Mouse (Mus musculus) embryo, embryonic 9.5 days (tissue): ENCODE measurements around the gene Ahcyl1.

ENCODE experiments used
- DNase-seq: peaks from one replicate; pipeline ENCODE4 v3.0.0-alpha.2; 2017; ENCODE audit errors: extremely low spot score

Gene Ahcyl1

DNA sequence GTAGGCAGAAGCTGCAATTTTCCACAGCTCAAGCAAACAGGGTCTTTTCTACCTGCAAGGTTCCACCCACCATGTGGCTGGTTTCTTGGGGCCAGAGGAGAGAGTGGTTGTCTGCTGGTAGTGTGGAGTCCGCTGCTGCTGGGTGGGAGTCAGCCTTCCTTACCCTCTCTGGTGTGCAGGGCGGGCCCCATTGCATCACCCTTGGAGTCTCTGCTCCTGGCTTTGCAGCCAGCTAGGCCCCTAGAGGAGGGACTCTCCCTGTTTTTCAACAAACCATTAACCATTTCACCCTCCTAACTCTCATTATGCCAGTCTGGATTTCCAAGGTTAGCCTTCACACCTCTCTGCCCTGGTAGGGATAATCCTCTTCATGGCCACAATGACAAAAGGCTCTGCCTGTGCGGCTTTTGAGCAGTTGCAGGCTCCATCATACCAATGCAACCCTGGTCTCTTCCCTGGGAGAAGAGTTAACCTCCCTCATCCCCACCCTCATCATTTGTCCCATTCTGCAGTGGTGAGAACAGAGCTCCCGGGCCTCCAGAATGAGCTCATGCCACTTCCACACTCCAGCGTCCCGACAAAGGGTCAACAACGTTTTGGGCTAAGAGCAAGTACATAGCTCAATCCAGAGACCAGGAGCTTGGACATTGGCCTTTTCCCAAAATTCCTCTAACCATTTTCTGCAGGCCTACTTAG lies 7.5 kb upstream of the Ahcyl1 start:
- no peak for DNase-seq

DNA sequence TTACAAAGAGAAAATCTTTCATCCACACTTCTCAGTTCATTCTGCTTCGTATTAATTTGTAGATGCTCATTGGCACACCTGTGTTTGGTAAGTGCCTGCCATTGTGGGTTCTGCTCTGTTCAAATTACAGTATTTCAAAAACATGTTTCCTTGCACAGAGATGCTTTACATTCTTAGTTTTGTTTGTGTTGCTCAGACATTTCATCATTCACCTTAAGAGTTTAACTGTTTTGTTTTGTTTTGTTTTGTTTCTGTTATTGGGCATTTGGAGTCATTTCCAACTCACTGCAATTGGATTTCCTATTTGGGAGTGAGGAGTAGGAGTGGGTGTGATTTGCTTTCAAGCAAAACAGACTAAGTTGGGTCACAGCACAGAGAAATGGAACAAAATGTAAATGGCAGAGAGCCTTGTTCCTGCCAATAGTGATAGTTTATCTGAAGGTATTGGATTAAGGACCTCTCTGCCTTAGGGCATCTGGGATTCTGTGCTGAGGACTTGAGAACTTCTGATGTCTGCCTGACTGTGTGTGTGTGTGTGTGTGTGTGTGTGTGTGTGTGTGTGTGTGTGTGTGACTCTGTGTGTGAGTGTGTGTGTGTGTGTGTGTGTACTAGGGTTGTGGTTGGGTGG lies 5.5 kb upstream of the Ahcyl1 start:
- DNase-seq = no peak

DNA sequence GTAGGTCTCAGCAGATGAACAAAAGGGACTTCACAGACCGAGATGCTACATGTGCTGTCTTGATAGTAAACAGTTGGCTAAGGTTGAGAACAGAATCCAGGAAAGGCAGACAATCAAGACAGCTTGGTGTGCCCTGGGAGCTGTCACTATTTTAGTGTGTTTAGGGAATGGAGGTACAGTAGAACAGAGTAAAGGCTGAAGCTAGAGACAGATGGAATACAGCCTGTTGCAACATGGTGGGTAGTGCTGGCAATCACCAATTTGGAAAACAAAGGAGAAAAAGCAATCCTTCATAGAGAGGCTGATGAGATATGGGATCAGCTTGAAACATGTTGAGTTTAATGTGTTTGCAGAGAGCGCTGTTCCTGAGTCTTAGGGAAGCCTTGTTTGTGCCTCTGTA lies 4.3 kb upstream of the Ahcyl1 start:
- no peak for DNase-seq

DNA sequence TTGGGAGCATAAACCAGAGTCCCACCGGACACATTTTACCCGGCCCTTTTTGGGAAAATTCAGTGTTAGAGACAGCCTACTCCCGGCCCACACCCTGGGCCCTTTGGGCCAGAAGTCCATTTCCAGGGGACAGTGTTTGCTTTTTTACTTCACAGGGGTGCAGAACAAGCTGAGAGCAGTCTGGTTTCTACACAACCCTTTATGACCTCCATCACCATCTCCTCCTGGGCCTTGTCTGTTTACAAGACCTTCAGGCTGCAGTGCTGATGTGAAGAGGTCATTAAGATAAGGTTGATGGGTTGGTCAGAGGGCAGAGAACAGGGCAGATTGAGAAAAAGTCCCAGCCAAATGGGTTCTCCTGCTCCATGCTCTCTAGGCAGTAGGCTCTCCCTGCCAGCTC lies 550 bp upstream of the Ahcyl1 start:
- DNase-seq = no peak

DNA sequence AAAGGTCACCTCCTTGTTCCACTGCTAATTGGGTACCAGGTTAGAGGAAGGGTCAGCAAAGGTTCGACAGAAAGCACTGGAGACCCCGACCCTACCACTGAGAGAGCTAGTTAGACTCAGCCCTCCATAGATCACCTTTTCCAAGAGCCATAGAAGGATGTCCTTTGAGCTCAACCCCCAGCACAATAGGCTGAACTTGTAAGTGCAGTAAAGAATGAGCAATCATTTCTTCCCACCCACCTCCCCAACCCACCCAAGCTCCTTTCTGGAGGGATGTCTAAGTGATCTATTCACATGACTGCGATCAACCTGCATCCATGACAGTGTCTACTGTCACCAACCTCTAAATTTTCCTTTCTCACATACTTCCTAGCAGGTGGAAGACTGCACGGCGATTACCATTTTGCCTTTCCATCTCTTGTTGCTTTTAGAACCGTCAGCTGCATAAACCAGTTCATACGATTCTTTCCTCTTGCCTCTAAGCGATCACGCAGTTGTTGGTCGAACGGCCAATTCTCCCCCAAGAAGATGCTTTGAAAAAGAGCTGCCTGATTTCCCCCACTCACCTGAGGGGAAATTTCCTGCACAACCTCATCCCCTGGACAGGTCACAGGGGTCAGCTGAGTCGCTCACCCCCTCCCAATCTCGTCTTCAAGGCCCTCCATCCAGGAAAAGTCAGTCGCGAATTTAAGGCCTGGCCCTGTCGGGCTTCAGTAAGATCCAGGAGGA lies 977 bp downstream of the Ahcyl1 start:
- peak; percentile 5 for DNase-seq

DNA sequence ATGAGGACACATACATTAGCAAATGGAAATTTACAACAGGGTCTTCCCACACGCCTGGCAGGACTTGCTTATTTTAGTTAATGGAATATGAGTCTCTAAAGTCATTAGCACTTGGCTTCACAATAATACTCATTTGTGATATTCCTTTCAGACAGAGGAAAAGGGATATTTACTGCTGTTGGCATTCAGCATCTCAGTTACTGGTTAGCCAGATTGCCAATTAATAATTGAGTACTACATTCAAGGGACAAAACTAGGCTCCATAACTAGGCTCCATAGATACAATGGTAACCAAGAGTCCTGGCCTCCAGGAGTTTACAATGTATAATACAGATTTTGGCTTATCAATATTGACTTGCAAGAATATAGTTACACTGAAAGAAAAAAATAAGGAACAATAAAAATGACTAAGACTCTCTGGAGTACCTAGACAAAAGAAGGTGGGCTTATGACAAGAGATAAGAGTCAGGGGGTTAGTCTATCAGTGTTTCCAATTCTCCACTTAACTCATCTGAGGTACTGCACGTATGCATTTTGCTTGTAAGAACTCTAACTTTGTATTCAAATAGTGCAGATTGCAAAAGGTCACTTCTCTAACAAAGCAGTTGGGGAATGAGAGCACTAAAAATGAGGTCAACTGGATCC lies 2.0 kb downstream of the Ahcyl1 start:
- DNase-seq = no peak

DNA sequence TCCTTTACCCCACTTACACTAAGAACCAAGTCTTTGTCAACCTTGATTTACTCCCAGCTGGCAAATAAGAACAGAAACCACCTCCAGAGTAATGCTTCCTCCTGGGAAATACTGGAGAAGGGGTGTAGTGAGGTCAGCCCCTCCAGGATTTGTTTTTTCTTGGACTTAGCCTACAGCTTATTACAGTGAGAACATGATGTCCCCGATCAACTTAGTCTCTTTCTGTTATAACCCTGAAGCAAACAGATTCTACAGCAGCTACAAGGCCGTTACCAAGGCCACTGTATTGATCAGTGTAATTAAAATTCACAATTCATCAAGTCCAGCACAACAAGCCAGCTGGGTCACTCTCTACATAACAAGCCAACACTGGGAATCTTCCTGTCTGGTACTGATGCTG lies 6.0 kb downstream of the Ahcyl1 start:
- DNase-seq = no peak

DNA sequence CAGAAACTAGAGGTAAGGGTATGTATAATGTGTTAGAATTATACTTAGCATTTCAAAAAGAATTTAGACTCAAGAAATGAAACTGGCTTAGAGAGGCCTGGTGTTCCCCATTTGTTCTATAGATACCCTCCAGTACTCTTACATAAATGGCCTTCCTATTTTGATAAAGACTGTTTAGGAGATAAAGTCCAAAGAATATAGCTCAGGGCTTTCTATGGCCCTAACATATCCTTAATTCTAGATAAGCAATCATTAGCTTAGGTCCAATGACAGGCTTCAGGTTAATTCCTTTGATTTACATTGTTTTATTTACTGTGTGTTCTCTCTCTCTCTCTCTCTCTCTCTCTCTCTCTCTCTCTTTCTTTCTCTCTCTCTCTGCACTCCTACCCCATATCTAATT lies 7.1 kb downstream of the Ahcyl1 start:
- DNase-seq = no peak

DNA sequence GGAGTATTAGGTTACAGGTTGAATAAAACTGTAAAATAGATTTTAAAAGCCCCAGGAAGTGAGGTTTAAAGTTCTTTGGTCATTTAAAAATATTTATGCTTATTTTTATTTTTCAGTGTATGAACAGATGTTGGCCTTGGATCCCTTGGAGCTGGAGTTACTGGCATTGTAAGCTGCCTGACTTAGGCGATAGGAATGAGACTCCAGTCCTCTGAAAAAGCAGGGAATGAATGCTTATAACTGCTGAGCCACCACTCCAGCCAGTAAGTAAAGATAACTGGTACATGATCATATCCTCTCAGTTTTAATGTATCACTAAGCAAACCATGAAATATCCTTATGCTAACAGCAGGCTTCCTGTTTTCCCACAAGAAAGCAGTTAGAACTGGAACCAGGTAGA lies 8.1 kb downstream of the Ahcyl1 start:
- no peak for DNase-seq

DNA sequence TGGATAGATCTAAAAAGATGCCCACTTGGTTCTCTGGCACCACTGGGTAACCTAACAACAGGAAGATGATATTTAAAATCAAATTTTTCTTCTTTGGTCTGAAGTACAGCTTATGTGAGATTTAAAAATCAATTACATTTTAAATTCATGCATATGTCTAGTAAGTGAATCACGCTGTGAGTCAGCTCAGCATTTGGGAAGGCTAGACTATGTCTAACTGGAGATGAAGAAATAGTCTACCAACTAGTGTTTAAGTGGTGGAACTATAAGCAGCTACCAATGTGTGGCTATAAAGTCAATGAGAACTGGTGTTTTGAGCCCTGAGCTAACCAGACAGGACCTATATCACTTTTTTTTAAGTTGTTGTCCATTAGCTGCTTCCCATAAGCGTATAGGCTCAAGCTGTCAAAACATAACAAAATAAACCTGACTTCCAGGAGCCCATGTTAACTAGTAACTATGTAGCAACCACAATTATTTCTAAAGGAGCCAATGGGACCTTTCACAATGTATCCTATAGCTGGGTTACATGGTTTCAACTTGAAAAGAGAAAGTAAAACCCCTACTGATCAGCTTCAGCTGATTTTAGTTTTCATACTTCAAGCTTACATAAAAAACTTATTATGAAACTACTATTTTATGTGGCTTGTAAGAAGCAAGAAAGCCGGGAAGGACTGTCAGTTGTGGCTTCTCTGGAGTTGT lies 9.9 kb downstream of the Ahcyl1 start:
- DNase-seq = no peak

DNA sequence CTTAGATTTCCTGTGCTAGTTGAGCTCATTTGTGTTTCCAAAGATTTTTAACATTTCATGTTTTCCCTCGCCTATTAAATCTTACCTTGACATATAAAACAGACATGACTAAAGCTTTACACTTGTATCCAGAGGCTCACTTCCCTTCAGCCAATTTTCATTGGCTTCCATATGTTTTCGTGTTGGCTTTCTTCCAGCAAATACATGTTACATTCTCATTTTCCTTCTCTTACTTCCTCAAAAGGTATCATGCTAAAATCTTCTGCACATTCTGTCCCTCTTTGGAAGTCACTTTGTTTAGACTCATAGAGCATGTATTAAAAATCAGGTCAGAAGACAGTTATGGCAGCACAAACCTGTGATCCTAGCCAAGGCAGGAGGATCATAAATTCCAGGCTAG lies 10.7 kb downstream of the Ahcyl1 start:
- no peak for DNase-seq

DNA sequence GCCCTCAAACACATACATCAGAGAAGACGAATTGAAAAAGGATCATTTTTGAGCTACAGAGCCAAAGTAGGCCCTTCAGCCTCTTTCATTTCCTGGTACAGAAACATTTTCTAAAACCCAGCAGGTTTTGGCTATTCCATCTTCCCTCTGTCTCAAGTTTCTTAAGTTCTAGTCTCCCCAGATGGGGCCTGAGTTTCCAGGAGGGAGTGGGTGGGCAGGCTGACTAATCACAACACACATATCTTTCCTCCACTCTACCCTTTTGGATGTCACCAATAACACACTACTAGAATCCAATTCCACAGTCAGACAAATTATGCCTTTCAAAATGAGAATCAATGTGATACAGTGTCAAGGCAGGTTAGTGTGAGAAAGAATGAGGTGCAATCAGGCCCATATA lies 12.8 kb downstream of the Ahcyl1 start:
- no peak for DNase-seq

DNA sequence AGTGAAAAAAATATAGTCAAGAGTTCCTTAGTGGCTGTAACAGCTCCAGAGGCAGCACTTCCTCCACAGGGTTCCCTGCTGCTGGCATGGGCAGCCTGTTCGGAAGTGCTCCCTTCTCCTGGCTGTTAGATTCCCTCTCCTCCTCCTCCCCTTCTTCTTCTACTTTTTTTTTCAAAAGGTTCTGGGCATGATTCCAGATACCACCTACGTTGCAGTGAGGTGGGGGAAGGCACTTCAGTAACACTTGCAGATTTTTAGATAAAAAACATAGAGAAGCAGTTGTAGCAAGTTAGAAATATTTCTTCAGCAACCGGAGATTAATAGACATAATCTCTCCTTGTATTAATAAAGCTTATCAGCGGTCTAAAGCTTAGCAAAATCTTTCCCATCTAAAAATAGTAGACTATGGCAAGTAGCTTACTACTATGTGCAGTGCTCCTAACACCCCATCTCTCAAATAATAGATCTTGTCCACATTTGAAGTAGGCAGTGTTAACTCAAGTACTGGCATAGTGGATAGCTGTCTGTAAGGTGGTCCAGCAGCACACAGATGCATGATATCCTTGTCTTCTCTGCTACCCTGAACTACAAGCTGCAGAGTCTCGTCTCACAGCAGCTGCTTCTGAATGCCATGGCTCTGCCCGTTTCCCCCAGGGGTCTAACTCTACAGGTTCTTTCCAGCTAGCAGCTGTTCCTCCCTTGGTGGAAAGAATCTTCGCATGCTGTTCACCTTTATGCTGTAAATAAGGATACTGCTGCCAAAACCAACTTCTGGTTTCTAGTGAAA lies 15.4 kb downstream of the Ahcyl1 start:
- DNase-seq = no peak

DNA sequence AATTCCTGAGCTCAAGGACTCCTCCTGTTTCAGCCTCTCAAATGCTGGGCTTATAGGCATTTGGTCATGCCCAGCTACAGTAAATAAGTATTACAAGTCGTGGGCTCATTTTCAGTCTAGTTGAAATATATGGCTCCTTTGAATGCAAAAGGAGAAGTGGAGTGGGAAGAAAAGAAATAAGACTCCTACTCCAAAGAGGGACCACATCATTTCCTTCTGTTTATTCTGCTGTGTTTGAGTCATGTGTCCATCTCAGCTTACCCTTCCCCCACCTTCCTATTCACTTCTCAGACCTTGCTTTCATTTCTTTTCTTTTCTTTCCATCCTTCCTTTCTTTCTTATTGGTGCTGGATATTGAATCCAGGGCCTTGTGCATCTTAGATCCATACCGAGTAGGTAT lies 24.9 kb downstream of the Ahcyl1 start:
- no peak for DNase-seq

DNA sequence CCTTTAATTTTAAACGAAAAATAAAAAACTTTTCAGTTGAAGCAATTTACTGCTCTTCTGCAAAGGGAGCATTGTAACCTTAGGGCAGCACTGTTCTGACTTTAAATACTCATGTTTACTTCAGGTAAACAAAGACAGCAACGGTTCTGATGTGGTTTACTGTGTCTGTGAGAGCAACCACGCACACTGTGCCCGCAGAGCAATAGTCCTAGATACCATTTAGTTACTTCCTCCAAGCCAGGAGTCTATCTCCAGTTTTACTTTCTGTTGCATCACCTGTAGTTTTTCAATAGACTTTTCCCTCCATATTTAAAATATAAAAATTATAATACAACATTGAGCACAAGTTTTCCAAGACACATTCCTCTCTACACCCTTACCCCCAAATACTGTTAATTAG lies 25.9 kb downstream of the Ahcyl1 start:
- DNase-seq = no peak

DNA sequence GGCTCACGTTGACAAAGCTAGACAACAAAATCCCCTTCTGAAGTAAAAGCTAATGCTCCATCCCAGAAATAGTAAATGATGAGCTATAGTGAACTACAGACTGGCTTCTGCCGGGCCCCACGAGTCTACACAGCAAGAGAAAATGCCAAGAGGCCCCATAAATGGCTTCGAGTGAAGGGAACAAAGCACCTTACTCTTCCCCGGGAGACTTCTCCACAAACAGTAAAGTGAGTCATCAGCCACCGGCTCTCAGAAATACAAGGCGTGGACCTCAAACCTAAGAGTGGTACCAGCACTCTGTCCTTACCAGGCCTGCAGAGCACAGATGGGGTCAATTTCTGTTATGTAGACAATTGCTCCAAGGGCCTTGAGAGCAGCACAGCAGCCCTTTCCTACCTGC lies 27.6 kb downstream of the Ahcyl1 start:
- no peak for DNase-seq

DNA sequence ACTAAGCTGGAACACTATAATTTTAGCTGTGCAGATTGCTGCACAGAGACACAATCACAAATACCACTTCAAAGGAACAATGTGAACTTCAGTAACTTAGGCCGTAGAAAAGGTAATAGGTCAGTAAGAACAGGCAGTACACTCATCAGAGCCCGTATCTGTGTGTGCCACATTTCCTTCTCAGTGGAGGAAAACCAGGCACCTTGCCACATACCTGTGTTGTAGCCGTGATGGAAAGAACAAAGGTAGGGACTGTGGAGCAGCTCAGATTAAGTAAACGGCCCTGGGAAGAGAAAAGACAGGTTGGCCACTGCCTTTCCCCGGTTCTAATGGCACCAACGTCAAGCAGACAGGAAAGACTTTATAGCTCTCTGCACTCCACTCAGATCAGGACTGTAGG lies 28.9 kb downstream of the Ahcyl1 start:
- DNase-seq = no peak

DNA sequence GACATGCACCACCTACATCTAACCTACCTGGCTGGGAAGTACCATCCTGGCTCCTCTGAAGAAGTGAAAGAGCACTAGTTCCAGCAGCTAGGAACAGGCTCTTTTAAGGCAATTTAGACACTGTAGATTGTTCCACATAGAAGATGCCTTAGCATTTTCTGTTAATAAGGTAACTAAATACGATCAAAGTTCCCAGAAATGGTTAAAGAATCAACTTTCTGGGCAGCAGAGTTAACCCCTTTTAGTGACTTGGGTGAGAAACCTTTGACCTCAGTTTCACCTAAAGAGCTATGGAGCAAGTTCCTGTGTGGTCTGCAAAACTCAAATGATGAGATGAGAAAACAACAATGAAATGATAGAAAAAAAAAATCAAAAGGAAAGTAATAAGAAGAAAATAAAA lies 31.7 kb downstream of the Ahcyl1 start:
- DNase-seq = no peak

DNA sequence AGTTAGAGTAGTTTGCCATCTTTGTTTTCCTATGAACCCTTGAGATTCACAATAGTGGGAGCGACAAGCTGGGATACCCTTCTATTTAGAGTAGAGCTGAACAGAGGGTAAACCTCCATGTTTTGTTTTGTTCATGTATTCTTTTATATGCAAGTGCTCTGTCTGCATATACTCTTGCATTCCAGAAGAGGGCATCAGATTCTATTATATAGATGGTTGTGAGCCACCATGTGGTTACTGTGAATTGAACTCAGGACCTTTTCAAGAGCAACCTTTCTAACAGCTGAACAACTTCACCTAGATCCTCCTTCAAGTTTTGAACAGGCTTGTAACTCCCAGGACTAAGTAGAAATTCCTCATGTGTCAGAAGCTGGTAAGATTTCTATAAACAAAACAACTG lies 37.4 kb downstream of the Ahcyl1 start:
- DNase-seq = no peak

DNA sequence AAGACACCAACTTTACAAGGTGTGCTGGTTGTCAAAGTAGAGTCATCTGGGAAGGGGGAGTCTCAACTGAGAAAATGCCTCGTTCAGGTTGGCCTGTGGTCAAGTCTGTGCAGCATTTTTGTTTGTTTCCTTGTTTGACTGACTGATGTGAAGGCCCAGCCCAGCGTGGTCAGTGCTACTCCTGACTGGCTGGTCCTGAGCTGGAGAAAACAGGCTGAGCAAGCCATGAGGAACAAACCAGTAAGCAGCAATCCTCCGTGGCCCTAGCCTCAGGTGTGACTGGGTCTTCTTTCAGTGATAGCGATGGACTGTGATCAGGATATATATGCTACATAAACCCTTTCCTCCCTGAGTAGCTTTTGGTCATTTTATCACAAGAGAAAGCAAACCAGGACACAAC lies 39.5 kb downstream of the Ahcyl1 start:
- DNase-seq = no peak

DNA sequence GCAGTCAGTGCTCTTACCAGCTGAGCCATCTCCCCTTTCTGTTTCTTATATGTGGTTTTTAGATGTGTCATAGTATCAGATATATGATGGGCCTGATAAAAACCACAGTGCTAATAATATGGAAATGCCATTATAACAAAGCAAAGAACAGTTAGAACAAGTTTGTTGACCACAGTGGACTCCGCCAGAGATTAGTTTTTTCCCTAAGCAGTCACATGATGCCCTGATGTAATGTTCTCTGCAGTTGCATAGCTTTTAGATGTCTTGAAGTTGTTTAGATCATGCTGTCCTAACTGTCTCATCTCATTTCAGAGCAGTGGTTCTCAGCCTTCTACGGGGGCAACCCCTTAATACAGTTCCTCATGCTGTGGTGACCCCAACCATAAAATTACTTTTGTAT lies 40.2 kb downstream of the Ahcyl1 start:
- DNase-seq = no peak
